Mouse (Mus musculus) kidney, adult 2 months (tissue): ENCODE data around the gene Pik3cd. TPM values are rescaled to one million over a fixed set of nuclear protein-coding genes. Genes with fewer than 3 reads are reported as not detected.

Experiments
- DNase-seq: peaks from one replicate; pipeline ENCODE4 v3.0.0; 2021
- H3K27ac ChIP-seq: fragments of 200-500 bp; 2 replicates; pipeline ENCODE4 v1.5.1; 2012; ENCODE audit warnings: low read depth, low read length, control low read depth, inconsistent platforms; ENCODE audit not compliant: insufficient read depth
- H3K27me3 ChIP-seq: fragments of 200-500 bp; replicated peaks from 2 replicates; pipeline ENCODE4 v1.6.1; 2012; ENCODE audit warnings: mild to moderate bottlenecking, moderate library complexity, low read length, inconsistent platforms; ENCODE audit not compliant: control insufficient read depth, insufficient read depth
- H3K36me3 ChIP-seq: fragments of 200-500 bp; 2 replicates; pipeline ENCODE4 v1.6.1; 2012; ENCODE audit warnings: mild to moderate bottlenecking, moderate library complexity, low read length, inconsistent platforms; ENCODE audit not compliant: control insufficient read depth, insufficient read depth
- H3K4me1 ChIP-seq: fragments of 200-500 bp; 2 replicates; pipeline ENCODE4 v1.6.1; 2011; ENCODE audit warnings: low read length; ENCODE audit not compliant: control insufficient read depth, insufficient read depth
- H3K4me3 ChIP-seq: fragments of 200-500 bp; 2 replicates; pipeline ENCODE4 v1.5.1; 2011; ENCODE audit warnings: mild to moderate bottlenecking, low read depth, low read length, control low read depth; ENCODE audit not compliant: insufficient read depth
- CTCF ChIP-seq: fragments of 200-500 bp; conservative IDR thresholded peaks from 2 replicates; pipeline ENCODE4 v1.5.1; 2011; ENCODE audit warnings: low read depth, mild to moderate bottlenecking, control low read depth, low read length, moderate library complexity, mixed read lengths; ENCODE audit not compliant: insufficient read depth, insufficient read length
- POLR2A ChIP-seq: fragments of 200-500 bp; IDR thresholded peaks from one replicate; pipeline ENCODE4 v1.6.1; 2011; ENCODE audit warnings: low read depth, low read length, control low read depth
- WGBS: fragments of 180-500 bp; shearing (Covaris S2); methylation state at CpG from one replicate; pipeline ENCODE4 v1.1.7; 2018; 5-methylcytosine and 5-hydroxymethylcytosine counted together
- polyA plus RNA-seq: library from polyadenylated mRNA; depleted of rRNA; stranded (reverse); fragments of >200 nt; gene quantifications from 2 replicates; pipeline ENCODE4 v1.2.3, GENCODE M21; 2012

Pik3cd gene
- polyA plus RNA-seq, 1 experiment = 7.2 TPM

- peak overlapping the region; percentile 61 for H3K4me3 ChIP-seq
- H3K27ac ChIP-seq = peak overlapping the region; percentile 2; the same call in 1 of the 2 replicates
- H3K36me3 ChIP-seq = no peaks in the 10 kb centered on the region
- TF ChIP-seq POLR2A (no peak), CTCF (no peak)
- 44% methylated on average over 15 of the region's 15 CpGs for whole genome bisulfite sequencing
- H3K27me3 ChIP-seq = no peaks in the 10 kb centered on the region
- H3K4me1 ChIP-seq = peaks cover 7% of the 10 kb centered on the region; the same call in 1 of the 2 replicates
- DNase-seq = no peak
Observed at GRCm38 (mm10) chr4:149697506-149698196, 4.7 kb downstream of the Pik3cd start.

- no peaks in the 10 kb centered on the region for H3K36me3 ChIP-seq
- no peak overlapping the region for H3K4me3 ChIP-seq
- no peak overlapping the region for H3K27ac ChIP-seq
- DNase-seq = peak; percentile 79
- peaks cover 7% of the 10 kb centered on the region; the same call in 1 of the 2 replicates for H3K4me1 ChIP-seq
- H3K27me3 ChIP-seq = no peaks in the 10 kb centered on the region
- WGBS = 27% methylated on average over 16 of the region's 16 CpGs
- TF ChIP-seq POLR2A = no peak
- no peak for TF ChIP-seq CTCF
Observed at GRCm38 (mm10) chr4:149696189-149696971, 6.0 kb downstream of the Pik3cd start.

GRCm38 (mm10) chr4:149691368-149691767 is 11.0 kb downstream of the Pik3cd start:
- Histone ChIP-seq H3K27me3 (no peaks in the 10 kb centered on the region), H3K36me3 (no peaks in the 10 kb centered on the region), H3K4me3 (no peak overlapping the region), H3K27ac (no peak overlapping the region), H3K4me1 (peaks cover 7% of the 10 kb centered on the region; the same call in 1 of the 2 replicates)
- no peak for DNase-seq
- 78% methylated on average over 8 of the region's 8 CpGs for WGBS
- no peak for TF ChIP-seq POLR2A
- TF ChIP-seq CTCF = no peak

- TF ChIP-seq POLR2A (no peak), CTCF (no peak)
- no peaks in the 10 kb centered on the region for H3K36me3 ChIP-seq
- 0 out of 2 replicates have a peak, but pooled peaks cover 1% of the 10 kb centered on the region for H3K4me1 ChIP-seq
- no peak overlapping the region for H3K4me3 ChIP-seq
- H3K27ac ChIP-seq = no peak overlapping the region
- no peaks in the 10 kb centered on the region for H3K27me3 ChIP-seq
- 88% methylated on average over 8 of the region's 8 CpGs for WGBS
- DNase-seq = no peak
Observed at GRCm38 (mm10) chr4:149690828-149691280, 11.5 kb downstream of the Pik3cd start.

GRCm38 (mm10) chr4:149689822-149690700 is 12.3 kb downstream of the Pik3cd start:
- DNase-seq = no peak
- H3K4me1 ChIP-seq = no peaks in the 10 kb centered on the region
- H3K36me3 ChIP-seq = no peaks in the 10 kb centered on the region
- no peaks in the 10 kb centered on the region for H3K27me3 ChIP-seq
- TF ChIP-seq CTCF (no peak), POLR2A (no peak)
- 86% methylated on average over 12 of the region's 12 CpGs for WGBS
- no peak overlapping the region for H3K27ac ChIP-seq
- H3K4me3 ChIP-seq = no peak overlapping the region

GRCm38 (mm10) chr4:149688861-149689260 is 13.5 kb downstream of the Pik3cd start:
- no peak for DNase-seq
- H3K27me3 ChIP-seq = no peaks in the 10 kb centered on the region
- TF ChIP-seq POLR2A = no peak
- TF ChIP-seq CTCF = no peak
- WGBS = 77% methylated on average over 14 of the region's 14 CpGs
- no peak overlapping the region for H3K4me3 ChIP-seq
- H3K36me3 ChIP-seq = no peaks in the 10 kb centered on the region
- no peaks in the 10 kb centered on the region for H3K4me1 ChIP-seq
- no peak overlapping the region for H3K27ac ChIP-seq
